Mouse (Mus musculus) testis, postnatal 10 days (tissue): ENCODE data around the gene Cep295.
"Not testable (repeated sequence)": the region's sequence is repeated elsewhere in the genome, so short reads cannot be mapped to it uniquely, and the experiment has no call there.

Source experiments
- DNase-seq: peaks from one replicate; pipeline ENCODE4 v3.0.0; 2021; ENCODE audit warnings: low spot score

The Cep295 gene

DNA sequence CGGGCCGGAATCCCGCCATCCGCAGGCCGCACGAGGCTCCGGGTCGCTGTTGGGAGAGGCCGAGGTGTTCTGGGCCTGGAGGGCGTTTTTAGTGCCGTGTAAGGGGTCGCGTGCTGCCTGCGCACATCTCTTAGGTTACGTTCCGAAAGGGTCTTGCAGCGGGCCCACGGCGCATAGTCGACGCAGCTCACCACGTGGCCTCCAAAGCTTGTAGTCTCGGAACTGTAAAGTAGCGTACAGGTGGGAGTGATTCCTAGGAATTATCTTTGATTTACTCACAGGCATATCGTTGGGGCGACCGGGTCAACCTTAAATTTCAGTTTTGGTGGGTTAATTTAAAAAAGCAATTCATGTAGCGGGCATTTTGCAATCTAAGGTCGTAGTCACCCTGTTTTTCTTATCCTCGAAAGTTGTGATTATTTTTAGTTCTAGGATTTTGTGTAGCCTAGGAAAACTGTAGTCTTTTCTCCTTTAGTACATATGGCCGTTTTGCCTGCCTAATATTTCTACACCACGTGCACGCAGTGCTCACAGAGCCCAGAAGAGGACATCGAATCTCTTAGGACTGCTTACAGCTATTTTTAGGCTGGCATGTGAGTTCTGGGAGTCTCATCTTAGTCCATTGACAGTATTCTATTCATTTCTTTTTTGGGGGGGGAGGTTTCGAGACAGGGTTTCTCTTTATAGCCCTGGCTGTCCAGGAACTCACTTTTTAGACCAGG, 51.0 kb downstream of the Cep295 start, which contains the start of gene 4931406C07Rik:
Gene 4931406C07Rik, minus strand, starts transcription at position 51 of the 722 bp plus-strand sequence.
- DNase-seq: no peak

GRCm38 (mm10) chr9:15305503-15306397, 51.8 kb downstream of the Cep295 start, which contains the start of gene Taf1d:
TSS of gene Taf1d (plus strand) at chr9:15306214.
- DNase-seq: peak; percentile 100

GRCm38 (mm10) chr9:15302881-15303280, 54.7 kb downstream of the Cep295 start:
- DNase-seq: no peak

DNA sequence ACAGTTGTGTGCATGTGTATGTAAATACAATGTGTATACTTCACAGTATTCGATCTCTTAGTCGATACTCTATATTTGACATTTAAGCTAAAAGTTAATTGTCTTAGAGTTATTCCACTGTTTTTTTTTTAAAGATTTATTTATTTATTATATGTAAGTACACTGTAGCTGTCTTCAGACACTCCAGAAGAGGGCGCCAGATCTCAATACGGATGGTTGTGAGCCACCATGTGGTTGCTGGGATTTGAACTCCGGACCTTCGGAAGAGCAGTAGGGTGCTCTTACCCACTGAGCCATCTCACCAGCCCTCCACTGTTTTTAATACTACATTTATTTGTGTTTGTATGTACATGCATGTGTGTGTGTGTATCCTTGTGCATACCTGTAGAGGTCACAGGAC, 55.6 kb downstream of the Cep295 start:
- DNase-seq: not testable (repeated sequence)

DNA sequence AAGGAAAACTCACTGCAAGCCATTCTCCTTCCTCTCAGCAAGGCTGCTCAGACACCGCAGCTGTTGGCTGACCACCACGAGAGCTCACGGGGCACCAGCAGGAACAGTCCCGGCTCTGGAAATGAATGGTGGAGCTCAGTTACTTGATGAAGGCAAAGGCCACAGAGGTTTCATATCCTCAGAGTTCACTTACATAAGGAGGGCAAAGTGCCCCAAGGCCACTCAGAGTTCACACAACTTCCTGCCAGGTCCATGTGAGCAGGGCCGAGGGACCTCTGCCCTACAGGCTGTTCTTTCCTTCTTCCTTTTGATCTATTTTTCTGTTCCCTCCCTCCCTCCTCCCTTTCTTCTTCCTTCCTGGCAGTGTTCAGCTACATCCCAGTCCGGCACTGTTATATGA, 56.2 kb downstream of the Cep295 start:
- peak; percentile 51 for DNase-seq

GRCm38 (mm10) chr9:15300056-15300455, 57.5 kb downstream of the Cep295 start:
- no peak for DNase-seq

- no peak for DNase-seq
Measured at GRCm38 (mm10) chr9:15298451-15298850, 59.1 kb downstream of the Cep295 start.

- no peak for DNase-seq
Measured at GRCm38 (mm10) chr9:15297112-15297511, 60.5 kb downstream of the Cep295 start.

GRCm38 (mm10) chr9:15289251-15289650, 68.3 kb downstream of the Cep295 start:
- no peak for DNase-seq

- no peak for DNase-seq
Measured at GRCm38 (mm10) chr9:15288402-15288801, 69.2 kb downstream of the Cep295 start.

- DNase-seq: no peak
Measured at GRCm38 (mm10) chr9:15287846-15288245, 69.7 kb downstream of the Cep295 start.

GRCm38 (mm10) chr9:15285443-15285842, 72.1 kb downstream of the Cep295 start:
- DNase-seq: no peak

DNA sequence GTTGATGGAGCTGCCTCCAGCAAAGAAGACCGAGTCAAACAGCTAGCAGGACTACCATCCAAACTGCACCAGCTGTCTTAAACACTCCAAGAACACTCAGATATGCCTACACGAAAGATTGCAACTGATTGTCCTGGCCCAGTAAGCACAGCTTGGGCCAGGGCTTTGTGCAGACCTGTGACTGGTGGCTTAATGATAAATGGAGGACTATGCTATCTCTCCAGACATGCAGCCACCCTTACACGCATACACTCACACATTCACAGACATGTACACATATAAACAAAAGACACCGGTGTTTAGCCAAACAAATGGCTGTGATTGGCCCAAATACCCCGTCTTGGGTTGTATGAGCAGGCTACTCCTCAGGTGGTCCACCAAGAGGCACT, 77.1 kb downstream of the Cep295 start:
- no peak for DNase-seq

DNA sequence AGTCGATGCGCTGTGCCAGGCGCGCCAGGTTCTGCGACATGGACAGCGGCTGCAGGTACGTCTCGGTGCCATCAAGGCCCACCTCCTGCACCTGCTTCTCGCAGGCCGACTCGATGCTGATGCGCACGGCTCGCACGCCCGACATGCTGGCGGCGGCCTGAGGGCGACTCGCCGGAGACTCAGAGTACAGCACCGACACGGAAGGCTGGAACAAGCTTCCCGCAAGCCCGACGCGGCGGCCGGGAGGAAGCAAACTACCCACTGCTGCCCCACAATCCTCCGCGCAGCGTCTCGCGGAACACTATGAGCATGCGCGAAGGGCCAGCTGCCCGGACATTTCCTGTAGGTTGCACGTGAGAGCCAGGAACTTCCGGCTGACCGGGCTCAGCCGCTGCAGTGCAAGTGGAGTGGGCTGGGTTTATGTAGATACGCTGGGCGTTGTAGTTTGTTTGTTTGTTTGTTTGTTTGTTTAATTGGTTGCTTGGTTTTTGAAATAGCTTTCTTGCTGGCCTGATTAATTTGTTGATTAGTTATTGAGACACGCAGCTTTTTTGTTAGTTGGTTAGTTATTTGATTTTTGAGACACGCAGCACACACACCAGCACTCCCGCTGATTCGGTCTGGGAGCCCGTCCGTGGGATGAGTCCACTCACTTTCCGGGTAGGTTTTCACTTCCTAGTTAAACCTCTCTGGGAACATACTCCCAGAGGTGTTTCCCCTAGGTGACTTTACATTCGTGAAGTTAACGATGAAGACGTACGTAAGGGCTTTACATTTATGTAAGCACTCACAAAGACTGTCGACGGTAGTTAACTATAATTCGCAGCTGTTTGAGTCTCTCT, 77.7 kb downstream of the Cep295 start, which contains the start of gene Med17:
Gene Med17, minus strand, starts transcription at position 283 of the 842 bp plus-strand sequence.
- peak; percentile 91 for DNase-seq

DNA sequence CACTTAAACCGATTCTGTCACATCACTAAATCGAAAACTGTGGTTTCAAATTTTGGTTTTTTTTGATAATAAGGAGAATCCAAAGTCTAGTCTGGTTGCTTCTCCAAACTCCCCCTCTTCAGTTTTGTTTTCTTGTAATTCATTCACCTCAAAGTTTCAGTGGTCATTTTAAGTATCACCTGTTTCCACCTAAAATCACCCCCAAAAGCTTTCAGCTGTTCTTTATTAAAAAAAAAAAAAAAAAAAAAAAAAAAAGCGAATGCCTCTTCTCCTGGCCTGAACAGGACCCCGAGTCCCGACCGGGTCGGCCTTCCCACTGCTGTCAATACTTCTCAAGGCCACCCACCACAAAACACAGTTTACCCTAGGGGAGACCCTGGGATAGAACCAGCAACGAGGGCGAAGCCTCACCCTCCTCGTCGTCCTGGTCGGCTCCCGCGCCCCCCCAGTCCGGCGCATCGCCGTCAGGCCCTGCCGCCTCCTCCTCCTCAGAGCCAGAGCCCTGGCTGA, 78.4 kb downstream of the Cep295 start:
- DNase-seq: no peak

GRCm38 (mm10) chr9:15278343-15278742, 79.2 kb downstream of the Cep295 start:
- DNase-seq: no peak

DNA sequence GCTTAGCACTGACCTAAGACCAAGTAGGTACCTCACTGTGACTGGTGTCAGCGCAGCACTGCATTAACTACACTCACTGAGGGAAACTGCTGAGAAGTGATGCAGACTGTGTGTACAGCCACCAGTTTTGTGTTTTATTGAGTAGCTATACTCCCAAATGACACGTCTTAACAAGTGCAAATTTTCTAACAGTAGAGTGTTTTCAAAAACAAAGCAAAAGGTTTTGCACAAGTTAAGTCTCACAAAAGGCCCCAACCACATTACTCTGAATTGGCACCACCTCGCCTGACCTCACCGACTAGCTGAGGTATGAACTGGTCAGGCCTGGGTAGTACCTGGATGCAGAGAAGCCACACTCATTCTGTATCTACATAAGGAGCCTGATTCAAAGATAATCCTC, 80.7 kb downstream of the Cep295 start:
- no peak for DNase-seq

DNA sequence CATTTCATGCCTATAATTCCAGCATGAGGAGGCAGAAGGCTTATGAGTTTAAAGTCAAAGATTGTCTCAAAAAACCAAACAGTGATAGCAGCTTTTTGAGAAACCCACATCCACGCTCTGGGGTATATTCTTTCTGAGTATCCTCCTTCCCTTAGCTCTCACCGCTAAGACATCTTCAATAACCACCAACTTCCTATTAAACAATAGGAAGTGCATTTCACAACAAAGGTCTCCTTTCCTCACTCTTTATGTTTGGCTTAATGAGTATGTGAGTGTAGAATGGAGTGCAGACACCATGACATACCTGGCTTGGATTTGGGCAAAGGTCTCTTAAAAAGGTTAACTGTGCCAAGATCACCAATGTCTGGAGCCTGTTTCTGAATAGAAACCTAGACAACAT, 83.6 kb downstream of the Cep295 start:
- DNase-seq: no peak
